Mouse (Mus musculus): ENCODE results near the gene Prrc2b.

DNA sequence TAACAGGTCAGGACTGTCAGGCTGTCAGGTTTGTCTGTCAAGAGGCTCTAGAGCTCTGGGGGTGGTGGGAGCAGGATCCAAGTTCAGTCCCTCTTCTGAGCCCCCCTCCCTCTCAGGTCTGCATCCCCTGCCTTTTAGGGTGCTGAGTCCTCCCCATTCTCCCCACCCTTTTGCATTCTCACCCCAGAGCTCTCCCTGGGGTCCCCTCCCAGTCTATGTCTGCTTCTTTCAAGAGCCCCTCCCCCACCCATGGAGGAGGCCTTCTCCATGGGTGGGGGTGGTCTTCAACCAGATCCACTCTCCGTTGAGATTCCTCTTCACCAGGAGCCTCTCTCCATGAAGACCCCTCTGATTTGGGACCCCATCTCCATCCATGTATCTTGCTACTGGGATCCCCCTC lies 747 bp upstream of the Prrc2b start:
- TF ChIP-seq CTCF (IDR thresholded peaks at IDR 0.05; ENCODE audit: low read depth) (no peak), EP300 (IDR thresholded peaks at IDR 0.05; ENCODE audit: low read depth) (no peak)
